Mouse (Mus musculus) ES-Bruce4 (cell line): Measurements from ENCODE around the gene Lsm2.

Experiments used
- CTCF ChIP-seq: IDR thresholded peaks from one replicate; pipeline ENCODE4 v1.8.1; 2011; ENCODE audit warnings: low read depth, low read length
- EP300 ChIP-seq: IDR thresholded peaks from 2 replicates; pipeline ENCODE4 v1.6.1; 2011; ENCODE audit warnings: low read depth, low read length; ENCODE audit not compliant: insufficient read depth
- POLR2A ChIP-seq: IDR thresholded peaks from one replicate; pipeline ENCODE4 v1.8.1; 2011; ENCODE audit warnings: low read length; ENCODE audit not compliant: insufficient read depth

DNA sequence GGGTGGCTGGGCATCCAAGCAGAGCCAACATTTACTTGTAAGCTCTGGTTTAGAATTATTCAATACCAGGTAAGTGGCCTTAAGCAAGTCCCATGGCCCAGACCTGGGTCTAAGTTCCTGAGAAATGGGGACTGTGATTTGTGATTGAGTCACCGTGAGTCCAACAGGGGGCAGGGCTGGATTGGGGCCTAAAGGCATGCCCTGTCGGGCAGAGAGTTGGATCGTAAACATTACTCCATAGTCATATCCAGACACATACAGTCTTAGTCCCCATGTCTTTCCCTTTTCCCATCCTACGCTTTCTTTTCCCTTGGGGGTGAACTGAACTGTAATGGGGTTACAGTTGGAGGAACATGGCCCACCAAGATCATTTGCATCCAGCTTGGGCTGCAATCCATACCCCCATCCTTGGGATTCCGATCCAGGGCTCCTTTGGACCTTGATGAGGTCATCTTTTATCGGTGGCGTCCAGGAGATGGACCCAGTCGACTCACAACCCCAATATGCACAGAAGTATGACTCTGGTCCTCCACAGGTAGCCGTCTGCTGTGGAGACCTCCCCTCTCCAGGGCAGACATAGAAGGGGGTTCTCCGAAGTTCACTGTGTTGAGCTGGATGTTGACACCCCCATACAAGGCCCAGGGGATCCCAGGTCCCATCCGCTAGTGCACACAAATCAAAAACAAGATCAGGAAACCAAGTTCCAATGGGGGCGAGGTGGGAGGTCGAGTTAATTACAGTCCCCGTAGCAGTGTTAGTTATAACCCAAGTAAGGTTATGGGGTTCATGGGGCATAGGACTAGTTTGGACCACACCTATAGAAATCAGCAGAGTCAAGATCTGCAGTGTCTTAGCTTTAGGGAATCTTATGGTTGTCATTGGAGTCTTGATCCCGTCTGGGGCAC is 17.1 kb downstream of the Lsm2 start:
- TF ChIP-seq CTCF (peak; percentile 24), POLR2A (no peak), EP300 (no peak)
